Mouse (Mus musculus) CD8-positive naive resting alpha-beta T cell, adult 2 months (primary cell): Measurements from ENCODE around the gene 2410131K14Rik.

Experiments
- DNase-seq, 2 experiments: peaks; one replicate each; pipeline ENCODE4 v3.0.0; 2022; ENCODE audit warnings: low read depth in 2 of 2, low spot score in 2 of 2

2410131K14Rik gene

GRCm38 (mm10) chr5:118260642-118261041 is 15.6 kb downstream of the 2410131K14Rik start:
- no peak for DNase-seq

GRCm38 (mm10) chr5:118261181-118261580 is 16.2 kb downstream of the 2410131K14Rik start:
- no peak for DNase-seq

- no peak for DNase-seq
These were observed 17.4 kb downstream of the 2410131K14Rik start for GRCm38 (mm10) chr5:118262418-118262817.

GRCm38 (mm10) chr5:118264279-118264678 is 19.3 kb downstream of the 2410131K14Rik start:
- DNase-seq = no peak

GRCm38 (mm10) chr5:118265366-118265765 is 20.3 kb downstream of the 2410131K14Rik start:
- DNase-seq = no peak

GRCm38 (mm10) chr5:118266309-118266708 is 21.3 kb downstream of the 2410131K14Rik start:
- no peak for DNase-seq

GRCm38 (mm10) chr5:118268987-118269386 is 24.0 kb downstream of the 2410131K14Rik start:
- DNase-seq = peak; percentile 64 to 73

- peak; percentile 11 to 23 for DNase-seq
These were observed 26.6 kb downstream of the 2410131K14Rik start for GRCm38 (mm10) chr5:118271449-118272110.

- no peak for DNase-seq
These were observed 28.4 kb downstream of the 2410131K14Rik start for GRCm38 (mm10) chr5:118273446-118273845.

- DNase-seq = no peak
These were observed 29.5 kb downstream of the 2410131K14Rik start for GRCm38 (mm10) chr5:118274546-118274945.

GRCm38 (mm10) chr5:118276281-118276680 is 31.3 kb downstream of the 2410131K14Rik start:
- DNase-seq = no peak

- DNase-seq = no peak
These were observed 31.7 kb downstream of the 2410131K14Rik start for GRCm38 (mm10) chr5:118276711-118277110.

- no peak for DNase-seq
These were observed 32.9 kb downstream of the 2410131K14Rik start for GRCm38 (mm10) chr5:118277741-118278495.

GRCm38 (mm10) chr5:118291453-118291852 is 46.4 kb downstream of the 2410131K14Rik start:
- DNase-seq = no peak

GRCm38 (mm10) chr5:118292476-118292875 is 47.4 kb downstream of the 2410131K14Rik start:
- DNase-seq = no peak

- no peak for DNase-seq
These were observed 49.2 kb downstream of the 2410131K14Rik start for GRCm38 (mm10) chr5:118294086-118294864.

- no peak for DNase-seq
These were observed 49.8 kb downstream of the 2410131K14Rik start for GRCm38 (mm10) chr5:118294865-118295258.

- DNase-seq = no peak
These were observed 52.3 kb downstream of the 2410131K14Rik start for GRCm38 (mm10) chr5:118297338-118297746.

- DNase-seq = no peak
These were observed 54.8 kb downstream of the 2410131K14Rik start for GRCm38 (mm10) chr5:118299720-118300400.

GRCm38 (mm10) chr5:118302466-118303155 is 57.6 kb downstream of the 2410131K14Rik start:
- DNase-seq = no peak
